Mouse (Mus musculus) gastrocnemius, postnatal 14 days (tissue): ENCODE measurements at regions not wholly inside any gene's neighbourhood (a gene's known extent, or its start where the extent isn't known, plus 50 kb on each side); places are given as distances from the start of the nearest gene placed in this dataset.

Source experiments
- microRNA-seq, 2 experiments: library from miRNA; unstranded; fragments of <30 nt; microRNA quantifications; one replicate each; pipeline ENCODE4 v1.2.0; 2021

Small RNA genes lying in the stretch of these regions (microRNA-seq; reads per million reads assigned to microRNA genes)
- gene Gm25442 = 0 reads per million in 2 experiments
